In the genomic region with DNA sequence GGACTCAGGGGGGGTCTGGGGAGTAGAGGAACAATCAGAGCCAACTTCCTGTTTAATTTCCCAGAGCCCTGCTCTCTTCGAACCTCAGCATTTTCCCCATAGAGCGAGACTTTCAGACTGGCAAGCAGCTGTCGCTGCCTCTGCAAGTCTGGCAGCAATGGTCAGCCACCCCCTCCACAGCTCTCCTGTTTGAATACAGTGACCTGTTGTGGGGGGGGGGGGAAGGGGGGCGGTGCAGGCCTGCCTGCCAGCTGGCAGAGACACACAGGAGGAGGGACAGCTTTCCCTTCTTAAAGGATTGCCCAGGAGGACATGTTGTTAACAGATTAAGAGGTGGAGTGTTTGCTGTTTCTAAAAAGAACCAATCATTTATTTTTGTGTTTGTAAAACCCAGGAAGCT, we compare ENCODE assay signal across 14 mouse cellular contexts. TPM values are rescaled to one million over a fixed set of nuclear protein-coding genes. Genes with fewer than 3 reads are reported as not detected.
DNase-seq lines count a peak whose midpoint lies in the region; ATAC-seq and TF ChIP-seq lines count a peak whose summit lies in the region.
"Had no signal": no experiment of that assay in that cellular context is flagged by ENCODE, and none has a peak within 500 bp of the region (broad histone marks: within the 10 kb centered on the region; RNA-seq: fewer than 3 reads in every experiment).

No protein-coding gene starts in this region.

- H3K27me3 ChIP-seq in lung, postnatal 0 days (replicated peaks; ENCODE audit: insufficient read depth, low read length): no peaks in the 10 kb centered on the region
- no peaks in the 10 kb centered on the region for H3K27me3 ChIP-seq in forebrain, embryonic 16.5 days (replicated peaks; ENCODE audit: control insufficient read depth, insufficient read depth, low read length)
- H3K27me3 ChIP-seq: liver, embryonic 15.5 days had no signal

- 25% methylated on average over 3 of the region's 4 CpGs for WGBS in lung, postnatal 0 days
- WGBS in forebrain, embryonic 16.5 days: 26% methylated on average over 4 of the region's 4 CpGs

- H3K4me2 ChIP-seq in lung, postnatal 0 days (replicated peaks; ENCODE audit: low read depth, low read length): no peak overlapping the region
- H3K4me2 ChIP-seq in forebrain, embryonic 16.5 days (ENCODE audit: low read length): no peak overlapping the region
- H3K4me2 ChIP-seq: liver, embryonic 15.5 days had no signal

- no peak overlapping the region for H3K9ac ChIP-seq in lung, postnatal 0 days (replicated peaks; ENCODE audit: low read depth)
- H3K9ac ChIP-seq in forebrain, embryonic 16.5 days (replicated peaks; ENCODE audit: low read depth, low read length): no peak overlapping the region
- H3K9ac ChIP-seq: liver, embryonic 15.5 days had no signal

- no peak for DNase-seq in frontal cortex, adult 2 months (ENCODE audit: extremely low spot score in 1 of 2, low spot score in 1 of 2)
- DNase-seq in lung, postnatal 0 days (ENCODE audit: low spot score): peak; percentile 16
- no peak for DNase-seq in lung, postnatal 4 days
- DNase-seq in kidney, postnatal 25 days: peak; percentile 3 to 46
- no peak for DNase-seq in adrenal gland, adult 2 months
- DNase-seq in T-cell, adult 2 months (ENCODE audit: low spot score): no peak
- DNase-seq: cerebellum, adult 8-10 months; heart, adult 2 months; heart, postnatal 36 days; thymus, postnatal 14 days had no signal

- no peak overlapping the region for H3K27ac ChIP-seq in lung, postnatal 0 days (ENCODE audit: low read length)
- no peak overlapping the region for H3K27ac ChIP-seq in forebrain, embryonic 16.5 days (ENCODE audit: low read length)
- H3K27ac ChIP-seq: heart, adult 2 months; liver, embryonic 15.5 days had no signal

- TF ChIP-seq CTCF in lung, postnatal 0 days (IDR thresholded peaks at IDR 0.05): no peak

- H3K4me3 ChIP-seq in lung, postnatal 0 days (ENCODE audit: low read depth, low read length): no peak overlapping the region
- no peak overlapping the region for H3K4me3 ChIP-seq in forebrain, embryonic 16.5 days (replicated peaks; ENCODE audit: low read length)
- H3K4me3 ChIP-seq: heart, adult 2 months; liver, embryonic 15.5 days had no signal

- no peaks in the 10 kb centered on the region for H3K9me3 ChIP-seq in lung, postnatal 0 days (ENCODE audit: low read length)
- no peaks in the 10 kb centered on the region for H3K9me3 ChIP-seq in forebrain, embryonic 16.5 days (ENCODE audit: control insufficient read depth, low read length)
- H3K9me3 ChIP-seq: liver, embryonic 15.5 days had no signal

- no peaks in the 10 kb centered on the region for H3K36me3 ChIP-seq in lung, postnatal 0 days (ENCODE audit: insufficient read depth, low read length)
- no peaks in the 10 kb centered on the region for H3K36me3 ChIP-seq in forebrain, embryonic 16.5 days (ENCODE audit: control insufficient read depth, insufficient read depth)
- H3K36me3 ChIP-seq: liver, embryonic 15.5 days had no signal

- H3K4me1 ChIP-seq in lung, postnatal 0 days (ENCODE audit: insufficient read depth, low read depth, low read length): no peaks in the 10 kb centered on the region
- no peaks in the 10 kb centered on the region; the same call in 1 of the 2 replicates for H3K4me1 ChIP-seq in forebrain, embryonic 16.5 days (replicated peaks; ENCODE audit: control insufficient read depth, insufficient read depth, low read length)
- H3K4me1 ChIP-seq: liver, embryonic 15.5 days had no signal

- TF ChIP-seq EP300 in lung, postnatal 0 days (IDR thresholded peaks at IDR 0.05): no peak

- ATAC-seq in frontal cortex, adult (ENCODE audit: low TSS enrichment): peak; percentile 38; the same call in 1 of the 2 replicates
- peak; percentile 52 for ATAC-seq in lung, postnatal 0 days
- peak; percentile 61 for ATAC-seq in forebrain, embryonic 16.5 days
- ATAC-seq: activated CD4-positive, CD25-positive, alpha-beta regulatory T cell, adult 4 months had no signal

RNA-seq across cellular contexts. Expression of a gene that starts 50.3 kb away (rescaled TPM):
- polyA plus RNA-seq in frontal cortex, adult 2 months (2012; rRNA removed): 57.8 and 70.9 TPM in 2 replicates
- 17.7 and 20.8 TPM in 2 replicates for polyA plus RNA-seq in lung, postnatal 0 days (2015; fragmentation: Nextera tagmentation; extraction: Ambion mirVana)
- polyA plus RNA-seq in forebrain, embryonic 16.5 days (2015; fragmentation: Nextera tagmentation; extraction: Ambion mirVana): 72.2 and 80.1 TPM in 2 replicates
- 10 to 100 TPM; 17.4 to 37.7 TPM for total RNA-seq in adrenal gland, adult 2 months (2021)
- 2.1 and 2.9 TPM in 2 replicates for polyA plus RNA-seq in adrenal gland, adult 2 months (2012; rRNA removed)

Comparison
In these comparisons a context has a peak if more than half of its experiments do, and no peak if none do; other contexts are left out.
1. DNase-seq: peak in lung, postnatal 0 days (single experiment) and kidney, postnatal 25 days (2 of 2); none in frontal cortex, adult 2 months (0 of 2), lung, postnatal 4 days (0 of 2), adrenal gland, adult 2 months (single experiment) and T-cell, adult 2 months (single experiment).
2. Peak in every context shown above with its lines, with median percentiles within 50 percentile points of each other: ATAC-seq.